Mouse (Mus musculus) G1E (cell line): ENCODE results near the gene Aurkb. TPM values are rescaled to one million over a fixed set of nuclear protein-coding genes. Genes with fewer than 3 reads are reported as not detected.
A peak's percentile ranks its signal among the peaks of the same experiment; 100 is the strongest.
"Not testable (repeated sequence)": the region's sequence is repeated elsewhere in the genome, so short reads cannot be mapped to it uniquely, and the experiment has no call there.

Experiments
- ATAC-seq: 2 replicates; pipeline ENCODE4 v1.8.0; 2016; ENCODE audit warnings: mild to moderate bottlenecking; ENCODE audit not compliant: insufficient number of reproducible peaks, poor library complexity, low FRiP score, severe bottlenecking; ENCODE audit errors: extremely low read depth
- DNase-seq: peaks from one replicate; pipeline ENCODE4 v3.0.0; 2012; ENCODE audit warnings: low spot score
- H3K27me3 ChIP-seq: 2 replicates; pipeline ENCODE4 v1.6.1; 2012; ENCODE audit warnings: mild to moderate bottlenecking, low read length, inconsistent platforms; ENCODE audit not compliant: insufficient read depth
- H3K36me3 ChIP-seq: replicated peaks from 2 replicates; pipeline ENCODE3; 2012; ENCODE audit warnings: mild to moderate bottlenecking, inconsistent platforms
- H3K4me1 ChIP-seq: 2 replicates; pipeline ENCODE4 v1.6.1; 2012; ENCODE audit warnings: low read depth, low read length, inconsistent platforms, mixed read lengths; ENCODE audit not compliant: insufficient read depth
- H3K4me3 ChIP-seq: 2 replicates; pipeline ENCODE4 v1.5.1; 2012; ENCODE audit warnings: low read depth, mild to moderate bottlenecking, inconsistent platforms, low read length, moderate library complexity, mixed read lengths
- H3K9me3 ChIP-seq: replicated peaks from 2 replicates; pipeline ENCODE4 v1.6.1; 2012; ENCODE audit warnings: inconsistent platforms
- CTCF ChIP-seq: IDR thresholded peaks from 2 replicates; pipeline ENCODE4 v1.5.1; 2012; ENCODE audit warnings: low read depth, low read length, inconsistent platforms, mixed read lengths
- GATA1 ChIP-seq: IDR thresholded peaks from 2 replicates; pipeline ENCODE4 v1.6.1; 2012; ENCODE audit warnings: borderline replicate concordance, low read length, inconsistent platforms, mixed read lengths
- GATA2 ChIP-seq: IDR thresholded peaks from 2 replicates; pipeline ENCODE4 v1.6.1; 2012; ENCODE audit warnings: low read depth, low read length, inconsistent platforms, borderline replicate concordance
- POLR2AphosphoS5 ChIP-seq: IDR thresholded peaks from 2 replicates; pipeline ENCODE4 v1.6.1; 2012; ENCODE audit warnings: low read depth, low read length, inconsistent platforms; ENCODE audit not compliant: insufficient replicate concordance
- TAL1 ChIP-seq: conservative IDR thresholded peaks from 2 replicates; pipeline ENCODE4 v1.6.1; 2012; ENCODE audit warnings: low read depth, low read length, inconsistent platforms, mixed read lengths
- polyA plus RNA-seq: library from polyadenylated mRNA; stranded (reverse); fragments of >175 nt; gene quantifications from 2 replicates; pipeline ENCODE4 v1.2.3, GENCODE M21; 2012
- total RNA-seq, 2 experiments: library from RNA; stranded (forward) in 1 of 2; stranded (reverse) in 1 of 2; fragments of 200-1000 nt in 1 of 2; fragments of >200 nt in 1 of 2; fragmentation: Nextera tagmentation in 1 of 2; gene quantifications; 2 replicates each; pipeline ENCODE4 v1.2.3; 2014 to 2017

Gene Aurkb
- total and polyA plus RNA-seq, 3 experiments, result 117 to 296 (median 241) TPM

GRCm38 (mm10) chr11:69092386-69092751 is 46.9 kb downstream of the Aurkb start:
- H3K9me3 ChIP-seq, result no peaks in the 10 kb centered on the region
- DNase-seq, result no peak
- TF ChIP-seq CTCF (peak; percentile 80), POLR2AphosphoS5 (no peak)
- H3K4me1 ChIP-seq, result peaks cover 79% of the 10 kb centered on the region
- no peak for ATAC-seq
- H3K4me3 ChIP-seq, result no peak overlapping the region
- H3K27me3 ChIP-seq, result no peaks in the 10 kb centered on the region
- peaks cover 39% of the 10 kb centered on the region for H3K36me3 ChIP-seq

GRCm38 (mm10) chr11:69092871-69093270 is 47.4 kb downstream of the Aurkb start:
- H3K4me3 ChIP-seq, result no peak overlapping the region
- no peaks in the 10 kb centered on the region for H3K27me3 ChIP-seq
- peaks cover 79% of the 10 kb centered on the region for H3K4me1 ChIP-seq
- DNase-seq, result no peak
- no peak for TF ChIP-seq GATA1
- no peak for TF ChIP-seq POLR2AphosphoS5
- no peak for TF ChIP-seq GATA2
- TF ChIP-seq CTCF, result no peak
- H3K9me3 ChIP-seq, result no peaks in the 10 kb centered on the region
- peaks cover 39% of the 10 kb centered on the region for H3K36me3 ChIP-seq
- ATAC-seq, result no peak

- DNase-seq, H3K9me3 ChIP-seq, H3K4me3 ChIP-seq, ATAC-seq, H3K27me3 ChIP-seq: not testable (repeated sequence)
- peaks cover 42% of the 10 kb centered on the region for H3K36me3 ChIP-seq
- peaks cover 82% of the 10 kb centered on the region for H3K4me1 ChIP-seq
Measured at GRCm38 (mm10) chr11:69093856-69094255, 48.4 kb downstream of the Aurkb start.

- Histone ChIP-seq H3K4me3 (peak within 1 kb of the TSS; percentile 72), H3K9me3 (no peaks in the 10 kb centered on the region), H3K4me1 (peaks cover 82% of the 10 kb centered on the region), H3K27me3 (no peaks in the 10 kb centered on the region), H3K36me3 (peaks cover 35% of the 10 kb centered on the region)
- DNase-seq (peak; percentile 91), ATAC-seq (peak; percentile 77)
- TF ChIP-seq GATA1, result no peak
- TF ChIP-seq CTCF, result no peak
- no peak for TF ChIP-seq POLR2AphosphoS5
- no peak for TF ChIP-seq TAL1
- no peak for TF ChIP-seq GATA2
Measured at GRCm38 (mm10) chr11:69094697-69095429, 49.4 kb downstream of the Aurkb start, which contains the start of gene Per1. Gene Per1 (plus strand): TSS chr11:69095217.

- Histone ChIP-seq H3K4me1 (peaks cover 83% of the 10 kb centered on the region), H3K4me3 (peak overlapping the region; percentile 72), H3K9me3 (no peaks in the 10 kb centered on the region), H3K27me3 (no peaks in the 10 kb centered on the region), H3K36me3 (peaks cover 34% of the 10 kb centered on the region)
- TF ChIP-seq GATA1 (no peak), GATA2 (no peak), TAL1 (no peak), POLR2AphosphoS5 (no peak), CTCF (no peak)
- no peak for DNase-seq
- ATAC-seq, result no peak
Measured at GRCm38 (mm10) chr11:69095511-69096231, 50.2 kb downstream of the Aurkb start.

- Histone ChIP-seq H3K4me3 (peak overlapping the region; percentile 72), H3K36me3 (peaks cover 34% of the 10 kb centered on the region), H3K4me1 (peaks cover 83% of the 10 kb centered on the region), H3K27me3 (no peaks in the 10 kb centered on the region), H3K9me3 (no peaks in the 10 kb centered on the region)
- ATAC-seq, result no peak
- TF ChIP-seq CTCF (no peak), GATA1 (no peak), POLR2AphosphoS5 (no peak), TAL1 (no peak)
- no peak for DNase-seq
Measured at GRCm38 (mm10) chr11:69096360-69096986, 51.0 kb downstream of the Aurkb start.
